Mouse (Mus musculus): ENCODE measurements around the gene Noct.
"Not testable (repeated sequence)": the region's sequence is repeated elsewhere in the genome, so short reads cannot be mapped to it uniquely, and the experiment has no call there.

The Noct gene

GRCm38 (mm10) chr3:51206521-51206920 is 17.7 kb upstream of the Noct start:
- no peak for DNase-seq

- no peak for DNase-seq
Observed at GRCm38 (mm10) chr3:51208633-51209032, 15.6 kb upstream of the Noct start.

DNA sequence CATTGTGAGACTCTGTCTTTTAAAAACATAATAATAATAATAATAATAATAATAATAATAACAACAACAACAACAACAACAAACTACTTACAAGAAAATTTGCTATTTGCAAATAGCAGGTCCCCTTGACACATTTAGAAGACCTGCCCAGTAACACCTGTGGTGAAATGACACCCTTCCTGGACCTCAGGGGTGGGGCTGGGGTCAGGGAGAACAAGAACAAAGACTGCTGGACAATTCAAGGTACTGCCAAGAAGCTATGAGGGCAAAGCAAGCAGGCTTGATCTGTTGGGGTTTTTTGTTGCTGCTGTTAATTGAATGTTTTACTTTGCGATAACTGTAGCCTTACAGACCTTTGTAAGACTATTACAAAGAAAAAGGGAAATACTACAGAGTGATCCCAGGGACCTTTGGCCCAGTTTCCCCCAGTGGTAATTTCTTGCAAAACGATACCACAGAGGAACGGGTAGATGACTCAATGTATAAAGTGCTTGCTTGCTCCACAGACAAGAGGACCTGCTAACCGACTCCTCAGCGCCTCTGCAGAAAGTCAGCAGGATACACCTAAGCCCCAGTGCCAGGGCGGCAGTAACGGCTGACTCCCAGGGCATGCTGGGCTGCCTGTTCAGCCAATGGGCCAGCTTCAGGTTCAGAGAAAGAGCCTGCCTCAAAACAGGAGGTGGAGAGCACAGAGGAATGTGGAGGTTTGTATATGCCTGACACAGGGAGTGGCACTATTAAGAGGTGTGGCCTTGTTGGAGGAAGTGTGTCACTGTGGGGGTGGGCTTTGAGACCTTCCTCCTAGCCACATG is 14.5 kb upstream of the Noct start:
- no peak for DNase-seq

DNA sequence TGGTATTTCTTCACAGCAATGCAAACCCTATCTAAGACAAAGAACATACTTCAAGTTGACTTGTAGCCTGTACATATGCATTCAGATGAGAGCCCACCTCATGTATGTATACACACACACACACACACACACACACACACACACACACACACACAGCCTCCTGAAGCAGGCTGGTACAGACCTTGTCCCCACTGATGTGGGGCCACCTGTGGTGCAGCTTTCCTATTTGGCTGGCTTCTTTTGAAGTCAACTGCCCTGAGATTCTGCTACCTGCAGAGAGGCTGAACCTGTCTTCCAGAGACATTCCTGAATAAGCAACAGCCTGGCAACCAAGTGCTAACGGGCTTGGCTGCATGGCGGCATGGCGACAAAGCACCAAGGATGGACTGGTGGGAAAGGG is 13.8 kb upstream of the Noct start:
- no peak for DNase-seq

DNA sequence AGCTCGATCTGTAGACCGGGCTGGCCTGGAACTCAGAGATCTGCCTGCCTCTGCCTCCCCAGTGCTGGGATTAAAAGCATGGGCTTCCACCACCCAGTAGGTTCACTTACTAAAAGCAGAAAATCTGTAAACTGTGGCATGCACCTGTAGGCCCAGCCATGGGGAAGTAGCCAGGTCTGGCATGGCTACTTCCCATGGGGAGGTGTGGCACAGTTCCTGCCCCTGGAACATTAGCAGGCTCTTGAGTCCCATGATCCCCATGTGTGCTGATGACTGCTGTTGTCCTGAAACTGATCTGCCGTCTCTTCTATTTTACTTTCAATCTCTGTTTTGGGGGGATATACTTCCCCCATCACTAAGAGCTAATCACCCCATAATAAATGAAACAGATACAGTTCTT is 11.1 kb upstream of the Noct start:
- no peak for DNase-seq

- no peak for DNase-seq
Observed at GRCm38 (mm10) chr3:51215681-51216080, 8.6 kb upstream of the Noct start.

GRCm38 (mm10) chr3:51216351-51216750 is 7.9 kb upstream of the Noct start:
- DNase-seq = not testable (repeated sequence)

GRCm38 (mm10) chr3:51218385-51218784 is 5.9 kb upstream of the Noct start:
- not testable (repeated sequence) for DNase-seq

- no peak for DNase-seq
Observed at GRCm38 (mm10) chr3:51219213-51219612, 5.0 kb upstream of the Noct start.

- DNase-seq = no peak
Observed at GRCm38 (mm10) chr3:51220846-51221245, 3.4 kb upstream of the Noct start.

DNA sequence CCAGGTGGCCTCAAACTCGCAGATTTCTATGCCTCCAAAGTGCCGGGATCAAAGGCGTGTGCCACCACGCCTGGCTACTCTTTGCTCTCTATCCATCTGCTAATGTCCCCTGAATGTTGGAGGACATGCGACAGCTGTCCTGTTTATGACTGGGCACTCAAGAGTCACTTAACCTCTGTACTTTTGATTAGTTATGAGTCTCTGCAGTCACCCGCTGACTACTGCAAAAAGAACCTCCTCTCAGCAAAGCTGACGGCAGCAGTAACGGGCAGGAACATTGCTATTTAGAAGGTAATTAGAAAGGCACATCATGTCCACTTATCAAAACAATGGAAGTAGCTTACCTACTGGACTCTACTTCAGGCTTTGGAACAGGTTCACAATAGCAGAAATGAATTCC is 2.4 kb upstream of the Noct start:
- no peak for DNase-seq

- no peak for DNase-seq
Observed at GRCm38 (mm10) chr3:51222302-51222701, 1.9 kb upstream of the Noct start.

GRCm38 (mm10) chr3:51222834-51223460 is 1.3 kb upstream of the Noct start:
- DNase-seq = no peak

GRCm38 (mm10) chr3:51223556-51223955 is 691 bp upstream of the Noct start:
- no peak for DNase-seq

DNA sequence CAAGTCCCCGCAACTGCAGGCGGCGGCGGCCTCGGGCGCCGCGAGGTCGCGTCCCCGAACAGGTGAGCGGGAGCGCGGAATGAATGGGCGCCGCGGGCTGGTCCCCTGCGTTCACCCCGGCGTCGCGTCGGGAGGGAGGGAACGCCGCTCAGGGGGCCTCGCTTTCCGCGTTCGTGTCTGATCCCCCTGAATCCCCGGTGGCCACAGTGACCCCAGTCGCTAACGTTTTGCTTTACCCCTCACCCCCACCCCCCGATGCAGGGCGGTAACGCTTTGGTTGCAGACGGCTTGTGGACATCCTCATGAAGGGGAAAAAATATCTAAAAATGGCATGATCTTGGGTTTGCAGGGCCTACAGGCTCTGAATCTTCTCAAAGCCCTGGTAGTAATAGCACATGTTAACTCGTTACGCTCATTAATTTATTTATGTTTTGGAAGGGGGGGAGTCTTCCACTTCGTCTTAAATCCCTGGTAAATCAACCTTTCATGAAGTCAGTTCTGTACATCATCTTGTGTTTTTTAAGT is 1.0 kb downstream of the Noct start:
- no peak for DNase-seq

GRCm38 (mm10) chr3:51225979-51226378 is 1.7 kb downstream of the Noct start:
- no peak for DNase-seq

- DNase-seq = no peak
Observed at GRCm38 (mm10) chr3:51226601-51227000, 2.4 kb downstream of the Noct start.

- DNase-seq = peak; percentile 71
Observed at GRCm38 (mm10) chr3:51228038-51228820, 4.0 kb downstream of the Noct start.

DNA sequence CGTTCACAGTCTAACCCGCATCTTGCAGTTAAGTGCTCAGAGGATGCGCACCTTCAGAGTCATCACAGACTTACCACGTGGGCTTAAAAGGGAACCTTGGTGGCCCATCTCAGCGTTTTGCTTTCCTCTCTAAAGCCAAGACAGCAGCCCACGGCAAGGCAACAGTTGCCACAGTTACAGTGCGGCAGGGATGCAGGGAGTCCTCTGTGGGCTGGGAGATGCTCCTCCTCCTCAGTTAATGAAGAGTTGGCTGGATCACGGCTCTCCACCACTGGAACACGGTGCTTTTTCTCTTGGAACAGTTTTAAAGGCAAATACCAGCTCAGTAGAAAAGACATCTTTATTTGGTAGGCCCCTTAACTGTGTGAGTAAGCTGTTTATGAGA is 4.6 kb downstream of the Noct start:
- DNase-seq = no peak

GRCm38 (mm10) chr3:51229226-51229625 is 5.0 kb downstream of the Noct start:
- DNase-seq = no peak

DNA sequence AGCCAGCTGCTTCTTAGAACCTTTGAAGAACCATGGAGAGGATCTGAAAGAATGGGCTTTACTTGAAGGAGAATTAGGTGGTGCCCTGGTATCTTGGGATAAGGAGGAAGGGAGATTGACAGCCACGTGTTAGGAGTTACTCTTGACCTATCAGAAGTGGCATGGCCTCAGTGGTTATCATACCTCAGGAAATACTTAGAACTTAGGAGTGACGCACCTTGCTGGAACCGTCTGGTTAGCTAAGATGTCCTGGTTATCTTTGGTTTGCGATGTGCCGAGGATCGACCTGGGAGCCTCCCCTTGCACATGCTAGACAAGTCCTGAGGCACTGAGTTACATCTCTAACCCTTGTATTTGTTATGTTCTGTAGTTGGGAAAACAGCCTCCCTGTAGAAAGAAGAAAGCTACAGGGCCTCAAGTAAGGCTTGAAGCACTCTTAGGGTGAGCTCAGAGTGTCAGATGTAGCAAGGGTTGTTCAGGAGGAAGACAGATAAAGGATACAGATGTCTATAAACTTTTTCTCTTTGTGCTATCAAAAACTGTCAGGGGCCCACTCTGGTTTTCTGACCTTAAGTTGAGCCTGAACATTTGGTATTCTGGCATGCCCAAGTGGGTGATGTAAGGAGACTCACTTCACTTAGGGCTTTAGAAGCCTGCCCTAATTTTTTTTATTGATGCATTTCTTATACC is 6.0 kb downstream of the Noct start:
- DNase-seq = no peak

DNA sequence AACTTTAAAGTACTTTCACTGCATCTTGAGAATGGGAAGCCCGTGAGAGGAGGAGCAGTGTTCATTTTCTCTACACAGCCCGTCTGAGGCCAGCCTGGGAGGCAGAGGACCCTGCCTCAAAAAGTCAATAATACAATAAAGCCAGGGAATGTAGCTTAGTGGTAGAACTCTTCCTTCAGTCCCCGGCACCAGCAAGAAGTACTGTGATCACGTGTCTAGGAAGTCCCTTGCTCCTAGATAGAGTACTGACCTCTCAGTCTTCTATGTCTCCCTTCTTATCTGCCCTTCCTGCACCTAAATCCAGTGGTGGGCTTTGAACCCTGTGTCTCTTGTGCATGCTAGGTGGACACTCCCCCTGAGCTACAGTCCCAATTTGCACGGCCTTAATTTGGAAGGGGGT is 6.6 kb downstream of the Noct start:
- no peak for DNase-seq

- no peak for DNase-seq
Observed at GRCm38 (mm10) chr3:51231499-51231898, 7.3 kb downstream of the Noct start.
